Mouse (Mus musculus) layer of hippocampus, postnatal 36 days (tissue): ENCODE results near the gene Rpl9-ps6. TPM values are rescaled to one million over a fixed set of nuclear protein-coding genes. Genes with fewer than 3 reads are reported as not detected.

Experiments used
- total RNA-seq, 2 experiments: library from RNA; stranded (reverse); gene quantifications; 2 replicates each; pipeline ENCODE4 v1.2.3; 2021

Rpl9-ps6 gene
- total RNA-seq, 2 experiments from 2014 or later, result 28.6 to 35.9 TPM

Other genes with a start within 250 kb of the Rpl9-ps6 start
- gene Sgms1, start 76.9 kb downstream of the Rpl9-ps6 start, total RNA-seq, result 10 to 100 TPM; 53.6 to 64.1 TPM
- 10 to 100 TPM; 53.1 to 64.6 TPM for gene Minpp1, start 19.2 kb upstream of the Rpl9-ps6 start, total RNA-seq
- 10 to 100 TPM; 11.0 to 12.1 TPM for gene Papss2, start 129.2 kb upstream of the Rpl9-ps6 start, total RNA-seq